Mouse (Mus musculus) small intestine, adult 2 months (tissue): ENCODE measurements around the gene BC107364. TPM values are rescaled to one million over a fixed set of nuclear protein-coding genes. Genes with fewer than 3 reads are reported as not detected.
"Not testable (repeated sequence)": the region's sequence is repeated elsewhere in the genome, so short reads cannot be mapped to it uniquely, and the experiment has no call there.

Source experiments
- H3K27ac ChIP-seq: fragments of 200-500 bp; 2 replicates; pipeline ENCODE4 v1.5.1; 2012; ENCODE audit warnings: low read depth, low read length, control low read depth, inconsistent platforms; ENCODE audit not compliant: insufficient read depth
- H3K27me3 ChIP-seq: fragments of 200-500 bp; 2 replicates; pipeline ENCODE4 v1.6.1; 2012; ENCODE audit warnings: mild to moderate bottlenecking, moderate library complexity, low read length, inconsistent platforms; ENCODE audit not compliant: control insufficient read depth, insufficient read depth
- H3K36me3 ChIP-seq: fragments of 200-500 bp; 2 replicates; pipeline ENCODE4 v1.6.1; 2012; ENCODE audit warnings: mild to moderate bottlenecking, low read length, control low read depth, inconsistent platforms; ENCODE audit not compliant: control insufficient read depth, insufficient read depth
- H3K4me1 ChIP-seq: fragments of 200-500 bp; 2 replicates; pipeline ENCODE4 v1.6.1; 2012; ENCODE audit warnings: low read length, inconsistent platforms, mixed read lengths; ENCODE audit not compliant: control insufficient read depth, insufficient read depth, insufficient read length
- H3K4me3 ChIP-seq: fragments of 200-500 bp; 2 replicates; pipeline ENCODE4 v1.5.1; 2012; ENCODE audit warnings: low read depth, mild to moderate bottlenecking, control low read depth, inconsistent platforms, low read length, moderate library complexity
- CTCF ChIP-seq: fragments of 200-500 bp; IDR thresholded peaks from 2 replicates; pipeline ENCODE4 v1.5.1; 2012; ENCODE audit warnings: low read depth, mild to moderate bottlenecking, control low read depth, inconsistent platforms, low read length, moderate library complexity, mixed read lengths; ENCODE audit not compliant: insufficient replicate concordance, insufficient read length; ENCODE audit errors: extremely low read depth
- POLR2A ChIP-seq: fragments of 200-500 bp; IDR thresholded peaks from 2 replicates; pipeline ENCODE4 v1.6.1; 2012; ENCODE audit warnings: low read depth, mild to moderate bottlenecking, control low read depth, inconsistent platforms, low read length, moderate library complexity
- WGBS: fragments of 180-500 bp; shearing (Covaris S2); methylation state at CpG from one replicate; pipeline ENCODE4 v1.1.7; 2018; 5-methylcytosine and 5-hydroxymethylcytosine counted together
- polyA plus RNA-seq: library from polyadenylated mRNA; depleted of rRNA; stranded (reverse); fragments of >200 nt; gene quantifications from 2 replicates; pipeline ENCODE4 v1.2.3, GENCODE M21; 2012; rRNA removed

BC107364 gene
- not detected in 2 replicates for polyA plus RNA-seq

GRCm38 (mm10) chr3:96452262-96452661, at the start of gene BC107364:
TSS of gene BC107364 (minus strand) at chr3:96452306.
- not testable (repeated sequence) for H3K27me3 ChIP-seq, H3K4me3 ChIP-seq, H3K36me3 ChIP-seq, H3K27ac ChIP-seq, H3K4me1 ChIP-seq
- WGBS, result no CpG with 5 or more reads among the region's 48 CpGs

- Histone ChIP-seq H3K27me3 (no peaks in the 10 kb centered on the region), H3K4me1 (peaks cover 5% of the 10 kb centered on the region), H3K27ac (peak overlapping the region; percentile 80), H3K4me3 (peak overlapping the region; percentile 73), H3K36me3 (no peaks in the 10 kb centered on the region)
- WGBS, result under 1% methylated on average over 32 of the region's 32 CpGs
- TF ChIP-seq POLR2A (no peak), CTCF (no peak)
These were observed 49.4 kb upstream of the BC107364 start for GRCm38 (mm10) chr3:96501391-96502115.

- no peaks in the 10 kb centered on the region for H3K27me3 ChIP-seq
- peaks cover 5% of the 10 kb centered on the region for H3K4me1 ChIP-seq
- peak overlapping the region; percentile 96 for H3K27ac ChIP-seq
- TF ChIP-seq CTCF (no peak), POLR2A (no peak)
- under 1% methylated on average over 19 of the region's 19 CpGs for WGBS
- H3K4me3 ChIP-seq, result peak overlapping the region; percentile 72
- H3K36me3 ChIP-seq, result no peaks in the 10 kb centered on the region
These were observed 48.7 kb upstream of the BC107364 start for GRCm38 (mm10) chr3:96500691-96501265.

DNA sequence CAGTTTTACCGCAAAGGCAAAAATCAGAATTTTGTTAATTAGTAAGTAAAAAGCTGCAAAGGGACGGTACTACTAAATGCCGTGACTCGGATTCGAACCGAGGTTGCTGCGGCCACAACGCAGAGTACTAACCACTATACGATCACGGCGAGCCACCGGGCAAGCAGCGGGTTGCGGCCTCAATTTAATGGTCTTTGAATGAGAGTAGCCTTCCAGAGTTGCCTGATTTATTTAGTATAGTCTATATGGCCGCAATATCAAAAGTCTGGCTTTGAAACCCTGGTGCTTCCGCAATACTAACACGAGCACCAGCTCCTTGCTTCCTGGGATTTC, 48.1 kb upstream of the BC107364 start:
- under 1% methylated on average over 17 of the region's 17 CpGs for WGBS
- H3K27ac ChIP-seq, result peak overlapping the region; percentile 96
- TF ChIP-seq POLR2A, result 0 out of 2 replicates have a peak, but pooled peaks have one; percentile 32
- no peak for TF ChIP-seq CTCF

GRCm38 (mm10) chr3:96499481-96500288, 47.6 kb upstream of the BC107364 start:
- Histone ChIP-seq H3K36me3 (no peaks in the 10 kb centered on the region), H3K27me3 (no peaks in the 10 kb centered on the region), H3K27ac (peak overlapping the region; percentile 75), H3K4me3 (peak overlapping the region; percentile 72), H3K4me1 (peaks cover 5% of the 10 kb centered on the region)
- no peak for TF ChIP-seq POLR2A
- no peak for TF ChIP-seq CTCF
- WGBS, result under 1% methylated on average over 36 of the region's 36 CpGs

More for the DNA sequence above, 48.1 kb upstream of the BC107364 start:
- H3K4me3 ChIP-seq, result peak overlapping the region; percentile 72
- H3K36me3 ChIP-seq, result no peaks in the 10 kb centered on the region
- H3K4me1 ChIP-seq, result peaks cover 5% of the 10 kb centered on the region
- H3K27me3 ChIP-seq, result no peaks in the 10 kb centered on the region

- H3K27me3 ChIP-seq, result no peaks in the 10 kb centered on the region
These were observed 46.6 kb upstream of the BC107364 start for GRCm38 (mm10) chr3:96498476-96499245.

More at GRCm38 (mm10) chr3:96498476-96499245, 46.6 kb upstream of the BC107364 start:
- WGBS, result 87% methylated on average over 4 of the region's 4 CpGs
- no peak overlapping the region for H3K27ac ChIP-seq
- no peak overlapping the region for H3K4me3 ChIP-seq
- H3K36me3 ChIP-seq, result no peaks in the 10 kb centered on the region
- no peak for TF ChIP-seq CTCF
- no peak for TF ChIP-seq POLR2A
- peaks cover 5% of the 10 kb centered on the region for H3K4me1 ChIP-seq
